Mouse (Mus musculus) forebrain, embryonic 11.5 days (tissue): ENCODE measurements around the gene Rab13. TPM values are rescaled to one million over a fixed set of nuclear protein-coding genes. Genes with fewer than 3 reads are reported as not detected.
A peak's percentile ranks its signal among the peaks of the same experiment; 100 is the strongest.

Source experiments
- ATAC-seq: fragments of 200-750 bp; cut with Nextera tagmentation; replicated peaks from 2 replicates; pipeline ENCODE4 v1.8.0; 2017; ENCODE audit warnings: moderate TSS enrichment; ENCODE audit not compliant: low FRiP score
- DNase-seq: peaks from one replicate; pipeline ENCODE4 v3.0.0-alpha.2; 2017; ENCODE audit warnings: low spot score
- H3K27ac ChIP-seq: fragments of 300-500 bp; sonication (generic); 2 replicates; pipeline ENCODE4 v1.5.1; 2014; ENCODE audit warnings: low read depth, low read length
- H3K27me3 ChIP-seq: fragments of 300-500 bp; sonication (generic); 2 replicates; pipeline ENCODE4 v1.6.1; 2014; ENCODE audit warnings: mild to moderate bottlenecking, low read length, mixed read lengths; ENCODE audit not compliant: control insufficient read depth, insufficient read depth
- H3K36me3 ChIP-seq: fragments of 300-500 bp; sonication (generic); 2 replicates; pipeline ENCODE4 v1.6.1; 2014; ENCODE audit warnings: mild to moderate bottlenecking, low read length, moderate library complexity, mixed read lengths; ENCODE audit not compliant: control insufficient read depth, insufficient read depth
- H3K4me1 ChIP-seq: fragments of 300-500 bp; sonication (generic); replicated peaks from 2 replicates; pipeline ENCODE4 v1.6.1; 2014; ENCODE audit warnings: low read length, mixed read lengths; ENCODE audit not compliant: control insufficient read depth, insufficient read depth
- H3K4me2 ChIP-seq: fragments of 300-500 bp; sonication (generic); 2 replicates; pipeline ENCODE4 v1.6.1; 2014; ENCODE audit warnings: low read depth, mild to moderate bottlenecking, low read length, moderate library complexity, mixed read lengths; ENCODE audit not compliant: severe bottlenecking
- H3K4me3 ChIP-seq: fragments of 300-500 bp; sonication (generic); 2 replicates; pipeline ENCODE4 v1.5.1; 2014; ENCODE audit warnings: low read depth, low read length
- H3K9ac ChIP-seq: fragments of 300-500 bp; sonication (generic); 2 replicates; pipeline ENCODE4 v1.6.1; 2014; ENCODE audit warnings: low read length
- H3K9me3 ChIP-seq: fragments of 300-500 bp; sonication (generic); 2 replicates; pipeline ENCODE4 v1.6.1; 2016; ENCODE audit warnings: low read length, mixed read lengths; ENCODE audit not compliant: control insufficient read depth
- WGBS: fragments of 180-500 bp; shearing (Covaris S2); extraction: QIAGEN DNeasy Blood & Tissue Kit; methylation state at CpG from one replicate; pipeline ENCODE4 v1.1.7; 2014; 5-methylcytosine and 5-hydroxymethylcytosine counted together
- polyA plus RNA-seq: library from polyadenylated mRNA; unstranded; fragments of >200 nt; fragmentation: Nextera tagmentation; extraction: Ambion mirVana; gene quantifications from 2 replicates; pipeline ENCODE4 v1.2.1, GENCODE M21; 2014

Gene Rab13
- polyA plus RNA-seq, 1 experiment from 2014 or later: 14.7 TPM

GRCm38 (mm10) chr3:90220088-90220487 lies 6.6 kb downstream of the Rab13 start:
- no peaks in the 10 kb centered on the region for H3K36me3 ChIP-seq
- DNase-seq (peak; percentile 64), ATAC-seq (peak; percentile 31; the same call in 1 of the 2 replicates)
- H3K9me3 ChIP-seq: no peaks in the 10 kb centered on the region
- H3K4me1 ChIP-seq: 0 out of 2 replicates have a peak, but pooled peaks cover 6% of the 10 kb centered on the region
- 14% methylated on average over 6 of the region's 6 CpGs for whole genome bisulfite sequencing
- peak overlapping the region; percentile 76 for H3K27ac ChIP-seq
- peak overlapping the region; percentile 65; the same call in 1 of the 2 replicates for H3K9ac ChIP-seq
- H3K27me3 ChIP-seq: no peaks in the 10 kb centered on the region
- peak overlapping the region; percentile 79 for H3K4me2 ChIP-seq
- peak overlapping the region; percentile 37 for H3K4me3 ChIP-seq

DNA sequence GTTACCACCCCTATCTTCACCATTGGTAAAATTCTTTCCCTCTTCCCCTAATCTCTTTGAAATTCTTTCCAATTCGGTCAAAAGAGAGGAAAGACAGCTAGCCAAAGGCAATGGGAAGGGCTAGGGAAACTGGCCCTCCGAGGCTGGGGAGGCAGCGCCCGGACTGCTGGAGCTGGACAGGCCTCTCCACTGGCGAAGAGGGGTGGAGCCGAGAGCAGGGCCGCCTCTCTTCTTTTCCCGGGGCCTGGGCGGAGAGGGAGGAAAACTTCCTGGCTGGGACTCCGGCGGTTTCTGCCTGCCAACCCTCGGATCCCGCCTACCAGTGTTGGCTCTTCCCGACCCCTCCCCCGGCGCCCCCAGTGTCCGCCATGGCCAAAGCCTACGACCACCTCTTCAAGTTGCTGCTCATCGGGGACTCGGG lies 7.0 kb downstream of the Rab13 start:
- H3K4me3 ChIP-seq: peak overlapping the region; percentile 37
- no peaks in the 10 kb centered on the region for H3K36me3 ChIP-seq
- H3K27me3 ChIP-seq: no peaks in the 10 kb centered on the region
- under 1% methylated on average over 20 of the region's 20 CpGs for WGBS
- H3K4me2 ChIP-seq: peak overlapping the region; percentile 79
- peak overlapping the region; percentile 76 for H3K27ac ChIP-seq
- 0 out of 2 replicates have a peak, but pooled peaks cover 6% of the 10 kb centered on the region for H3K4me1 ChIP-seq
- H3K9me3 ChIP-seq: no peaks in the 10 kb centered on the region
- ATAC-seq (peak; percentile 83), DNase-seq (peak; percentile 78)
- peak overlapping the region; percentile 65 for H3K9ac ChIP-seq

GRCm38 (mm10) chr3:90221123-90221522 lies 7.6 kb downstream of the Rab13 start:
- no peaks in the 10 kb centered on the region for H3K27me3 ChIP-seq
- H3K27ac ChIP-seq: no peak overlapping the region
- 24% methylated on average over 5 of the region's 5 CpGs for WGBS
- H3K4me1 ChIP-seq: 0 out of 2 replicates have a peak, but pooled peaks cover 6% of the 10 kb centered on the region
- ATAC-seq (no peak), DNase-seq (no peak)
- no peaks in the 10 kb centered on the region for H3K9me3 ChIP-seq
- H3K4me2 ChIP-seq: peak overlapping the region; percentile 79
- H3K4me3 ChIP-seq: peak overlapping the region; percentile 37
- no peaks in the 10 kb centered on the region for H3K36me3 ChIP-seq
- peak overlapping the region; percentile 65 for H3K9ac ChIP-seq

- H3K4me2 ChIP-seq: no peak overlapping the region
- no peak overlapping the region for H3K4me3 ChIP-seq
- 89% methylated on average over 4 of the region's 4 CpGs for WGBS
- H3K27me3 ChIP-seq: no peaks in the 10 kb centered on the region
- ATAC-seq: no peak
- H3K27ac ChIP-seq: no peak overlapping the region
- H3K4me1 ChIP-seq: 0 out of 2 replicates have a peak, but pooled peaks cover 6% of the 10 kb centered on the region
- no peaks in the 10 kb centered on the region for H3K36me3 ChIP-seq
- DNase-seq: no peak
- no peak overlapping the region for H3K9ac ChIP-seq
- H3K9me3 ChIP-seq: no peaks in the 10 kb centered on the region
Measured at GRCm38 (mm10) chr3:90222455-90222854, 9.0 kb downstream of the Rab13 start.

- no peaks in the 10 kb centered on the region for H3K9me3 ChIP-seq
- no peak overlapping the region for H3K27ac ChIP-seq
- H3K4me1 ChIP-seq: 0 out of 2 replicates have a peak, but pooled peaks cover 6% of the 10 kb centered on the region
- H3K4me2 ChIP-seq: no peak overlapping the region
- H3K27me3 ChIP-seq: no peaks in the 10 kb centered on the region
- WGBS: 92% methylated on average over 3 of the region's 3 CpGs
- ATAC-seq (no peak), DNase-seq (no peak)
- no peak overlapping the region for H3K9ac ChIP-seq
- no peak overlapping the region for H3K4me3 ChIP-seq
- no peaks in the 10 kb centered on the region for H3K36me3 ChIP-seq
Measured at GRCm38 (mm10) chr3:90222941-90223340, 9.4 kb downstream of the Rab13 start.

- H3K27me3 ChIP-seq: no peaks in the 10 kb centered on the region
- DNase-seq: no peak
- no peaks in the 10 kb centered on the region for H3K36me3 ChIP-seq
- ATAC-seq: no peak
- H3K9me3 ChIP-seq: no peaks in the 10 kb centered on the region
- no peak overlapping the region for H3K4me2 ChIP-seq
- 87% methylated on average over 10 of the region's 10 CpGs for WGBS
- H3K9ac ChIP-seq: no peak overlapping the region
- H3K4me1 ChIP-seq: 0 out of 2 replicates have a peak, but pooled peaks cover 6% of the 10 kb centered on the region
- H3K4me3 ChIP-seq: no peak overlapping the region
- H3K27ac ChIP-seq: no peak overlapping the region
Measured at GRCm38 (mm10) chr3:90224331-90224730, 10.8 kb downstream of the Rab13 start.

DNA sequence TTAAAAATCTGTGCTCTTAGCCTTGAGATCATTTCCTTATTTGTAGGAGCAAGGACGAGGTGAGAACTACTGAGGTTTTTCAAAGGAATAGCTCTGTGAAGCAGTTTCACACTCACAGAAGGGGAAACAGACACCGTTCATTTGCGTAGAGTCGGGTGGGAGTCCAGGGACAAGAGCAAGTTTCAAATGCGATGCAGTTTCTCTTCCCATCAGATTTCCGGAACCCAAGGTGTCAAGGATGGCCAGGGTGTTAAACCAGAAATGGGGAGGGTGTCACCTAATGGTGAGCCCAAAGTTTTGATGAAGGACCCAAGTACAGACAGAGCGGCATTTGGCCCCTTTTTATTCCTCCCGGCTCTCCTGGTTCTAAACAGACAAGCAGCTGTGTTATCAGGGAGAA lies 17.6 kb downstream of the Rab13 start:
- Histone ChIP-seq H3K27ac (no peak overlapping the region), H3K36me3 (peaks cover 8% of the 10 kb centered on the region; the same call in 1 of the 2 replicates), H3K4me1 (no peaks in the 10 kb centered on the region; the same call in 1 of the 2 replicates), H3K4me2 (peak overlapping the region; percentile 78), H3K9ac (peak overlapping the region; percentile 86), H3K27me3 (no peaks in the 10 kb centered on the region), H3K9me3 (no peaks in the 10 kb centered on the region), H3K4me3 (peak overlapping the region; percentile 73)
- WGBS: 21% methylated on average over 8 of the region's 8 CpGs
- DNase-seq (no peak), ATAC-seq (no peak)

DNA sequence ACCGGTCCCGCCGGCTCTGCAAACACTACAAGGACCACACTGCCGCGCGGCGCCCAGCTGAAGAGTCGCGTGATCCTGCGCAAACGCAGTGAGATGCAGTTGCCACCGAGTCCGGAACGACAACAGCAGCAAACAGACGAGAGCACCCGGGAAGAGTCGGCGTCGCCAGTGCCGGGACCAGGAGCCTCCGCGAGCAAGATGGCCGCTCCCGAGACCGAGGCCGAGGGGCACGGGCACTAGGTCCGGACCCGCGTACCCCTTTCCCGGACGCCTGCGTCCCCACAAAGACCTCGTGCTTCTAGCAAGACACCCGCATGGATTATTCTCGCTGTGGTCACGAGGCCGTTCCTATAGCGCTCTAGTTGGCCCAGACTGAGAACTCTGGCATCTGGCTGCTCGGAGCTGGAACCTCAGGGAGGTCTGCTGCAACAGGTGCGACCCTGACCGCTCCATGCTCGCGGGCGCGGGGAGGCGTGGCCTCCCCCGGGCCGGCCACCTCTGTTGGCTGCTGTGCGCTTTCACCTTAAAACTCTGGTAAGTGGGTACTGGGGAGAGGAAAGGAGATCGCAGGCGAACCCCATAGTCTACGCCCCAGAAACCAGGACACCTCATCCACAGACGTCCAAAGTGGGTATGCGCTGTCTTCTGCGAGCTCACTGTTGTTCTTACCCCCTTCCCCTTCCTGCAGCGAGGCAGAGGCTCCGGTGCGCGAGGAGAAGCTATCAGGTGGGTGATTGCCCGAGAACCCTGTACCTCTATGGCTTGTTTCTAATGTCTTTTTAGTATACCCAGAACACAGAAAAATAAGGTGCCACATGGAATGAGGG lies 18.2 kb downstream of the Rab13 start, which contains the start of gene Jtb:
Gene Jtb (plus strand): TSS at position 91 of the 827 bp plus-strand sequence.
- Histone ChIP-seq H3K27me3 (no peaks in the 10 kb centered on the region), H3K4me1 (no peaks in the 10 kb centered on the region; the same call in 1 of the 2 replicates), H3K9me3 (no peaks in the 10 kb centered on the region), H3K9ac (peak within 1 kb of the TSS; percentile 86), H3K4me3 (peak within 1 kb of the TSS; percentile 73), H3K4me2 (peak within 1 kb of the TSS; percentile 78), H3K36me3 (peaks cover 8% of the 10 kb centered on the region; the same call in 1 of the 2 replicates), H3K27ac (peak within 1 kb of the TSS; percentile 66)
- ATAC-seq (peak; percentile 97), DNase-seq (peak; percentile 95)
- WGBS: under 1% methylated on average over 61 of the region's 61 CpGs
